Mouse (Mus musculus): ENCODE measurements around the gene Map1lc3b.

The Map1lc3b gene

GRCm38 (mm10) chr8:121607661-121608060 lies 17.5 kb downstream of the Map1lc3b start:
- peak; percentile 45 for DNase-seq (ENCODE audit: low spot score)

GRCm38 (mm10) chr8:121609251-121609650 lies 19.1 kb downstream of the Map1lc3b start:
- no peak for DNase-seq (ENCODE audit: low spot score)

GRCm38 (mm10) chr8:121609916-121610315 lies 19.8 kb downstream of the Map1lc3b start:
- DNase-seq (ENCODE audit: low spot score): no peak

- DNase-seq (ENCODE audit: low spot score): no peak
These were observed 23.3 kb downstream of the Map1lc3b start for GRCm38 (mm10) chr8:121613419-121613818.

GRCm38 (mm10) chr8:121619401-121619995 lies 29.3 kb downstream of the Map1lc3b start:
- DNase-seq (ENCODE audit: low spot score): no peak

- no peak for DNase-seq (ENCODE audit: low spot score)
These were observed 30.8 kb downstream of the Map1lc3b start for GRCm38 (mm10) chr8:121620801-121621516.

GRCm38 (mm10) chr8:121621879-121622278 lies 31.7 kb downstream of the Map1lc3b start:
- DNase-seq (ENCODE audit: low spot score): no peak

- no peak for DNase-seq (ENCODE audit: low spot score)
These were observed 32.9 kb downstream of the Map1lc3b start for GRCm38 (mm10) chr8:121623043-121623442.

- no peak for DNase-seq (ENCODE audit: low spot score)
These were observed 38.5 kb downstream of the Map1lc3b start for GRCm38 (mm10) chr8:121628681-121629080.

GRCm38 (mm10) chr8:121631645-121632071 lies 41.5 kb downstream of the Map1lc3b start:
- no peak for DNase-seq (ENCODE audit: low spot score)

GRCm38 (mm10) chr8:121632401-121632800 lies 42.2 kb downstream of the Map1lc3b start:
- no peak for DNase-seq (ENCODE audit: low spot score)

GRCm38 (mm10) chr8:121635534-121635933 lies 45.4 kb downstream of the Map1lc3b start:
- DNase-seq (ENCODE audit: low spot score): no peak

- DNase-seq (ENCODE audit: low spot score): no peak
These were observed 46.0 kb downstream of the Map1lc3b start for GRCm38 (mm10) chr8:121636180-121636579.

- DNase-seq (ENCODE audit: low spot score): no peak
These were observed 52.6 kb downstream of the Map1lc3b start for GRCm38 (mm10) chr8:121642804-121643203.

- DNase-seq (ENCODE audit: low spot score): no peak
These were observed 53.2 kb downstream of the Map1lc3b start for GRCm38 (mm10) chr8:121643384-121643783.

- no peak for DNase-seq (ENCODE audit: low spot score)
These were observed 57.5 kb downstream of the Map1lc3b start for GRCm38 (mm10) chr8:121647511-121648215.

Measured in retina, embryonic 14.5 days (tissue).